Mouse (Mus musculus) cerebellum, postnatal 25 days (tissue): Measurements from ENCODE around the gene Mrgpra2a.
"Not testable (repeated sequence)": the region's sequence is repeated elsewhere in the genome, so short reads cannot be mapped to it uniquely, and the experiment has no call there.

Source experiments
- DNase-seq, 2 experiments: peaks; one replicate each; pipeline ENCODE4 v3.0.0; 2021; ENCODE audit warnings: mixed read lengths in 2 of 2

Gene Mrgpra2a

GRCm38 (mm10) chr7:47452015-47452414 lies at the start of gene Mrgpra2a:
Mrgpra2a (minus strand) TSS chr7:47452139.
- DNase-seq: not testable (repeated sequence)

GRCm38 (mm10) chr7:47491266-47491665 lies 39.3 kb upstream of the Mrgpra2a start:
- DNase-seq: not testable (repeated sequence)

GRCm38 (mm10) chr7:47489438-47489837 lies 37.5 kb upstream of the Mrgpra2a start:
- DNase-seq: not testable (repeated sequence)

- DNase-seq: not testable (repeated sequence)
These were observed 31.2 kb upstream of the Mrgpra2a start for GRCm38 (mm10) chr7:47483181-47483580.

GRCm38 (mm10) chr7:47473904-47474303 lies 22.0 kb upstream of the Mrgpra2a start:
- DNase-seq: not testable (repeated sequence)

- DNase-seq: not testable (repeated sequence)
These were observed 13.5 kb upstream of the Mrgpra2a start for GRCm38 (mm10) chr7:47465278-47465981.

- DNase-seq: not testable (repeated sequence)
These were observed 6.2 kb downstream of the Mrgpra2a start for GRCm38 (mm10) chr7:47445729-47446128.

- DNase-seq: not testable (repeated sequence)
These were observed 15.5 kb downstream of the Mrgpra2a start for GRCm38 (mm10) chr7:47436463-47436862.

- not testable (repeated sequence) for DNase-seq
These were observed 24.0 kb downstream of the Mrgpra2a start for GRCm38 (mm10) chr7:47427815-47428508.

- DNase-seq: no peak
These were observed 41.3 kb downstream of the Mrgpra2a start for GRCm38 (mm10) chr7:47410602-47411001.

GRCm38 (mm10) chr7:47409545-47409944 lies 42.4 kb downstream of the Mrgpra2a start:
- no peak for DNase-seq

- DNase-seq: no peak
These were observed 50.8 kb downstream of the Mrgpra2a start for GRCm38 (mm10) chr7:47401125-47401524.
